Mouse (Mus musculus) cerebellum, adult 11-12 months (tissue): Measurements from ENCODE around the gene Ildr1.

Experiments
- DNase-seq: peaks from one replicate; pipeline ENCODE4 v3.0.0; 2022

Ildr1 gene

DNA sequence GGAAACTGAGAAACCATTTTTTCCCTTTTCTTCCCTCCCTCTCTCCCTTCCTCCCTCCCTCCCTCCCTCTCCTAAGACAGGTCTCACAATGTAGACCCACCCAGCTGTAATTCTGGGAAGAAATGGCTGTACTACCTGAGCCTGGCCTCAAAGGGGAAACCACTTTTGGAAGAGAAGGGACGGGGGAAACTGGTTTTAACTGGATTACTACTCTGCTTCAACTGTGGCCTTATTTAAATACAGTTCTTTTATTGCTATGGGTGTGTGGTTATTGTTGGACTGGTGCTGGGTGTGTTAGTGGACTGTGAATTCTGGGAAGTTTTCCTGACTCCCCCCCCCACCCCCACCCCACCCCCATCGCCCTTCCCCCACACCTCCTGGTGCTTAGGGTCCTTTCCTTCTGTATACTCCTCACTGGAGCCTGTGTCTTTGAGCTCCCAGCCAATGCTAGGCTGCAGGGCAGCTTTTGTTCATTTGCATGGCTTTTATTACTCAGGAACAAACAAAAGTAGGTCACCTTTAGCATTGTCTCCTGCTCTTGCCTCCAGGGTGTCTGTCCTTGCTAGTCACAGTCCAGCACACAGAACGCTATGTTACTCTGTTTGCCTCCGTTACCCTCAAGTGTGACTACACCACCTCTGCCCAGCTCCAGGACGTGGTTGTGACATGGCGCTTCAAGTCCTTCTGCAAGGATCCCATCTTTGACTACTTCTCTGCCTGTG, 14.1 kb downstream of the Ildr1 start:
- peak; percentile 12 for DNase-seq

DNA sequence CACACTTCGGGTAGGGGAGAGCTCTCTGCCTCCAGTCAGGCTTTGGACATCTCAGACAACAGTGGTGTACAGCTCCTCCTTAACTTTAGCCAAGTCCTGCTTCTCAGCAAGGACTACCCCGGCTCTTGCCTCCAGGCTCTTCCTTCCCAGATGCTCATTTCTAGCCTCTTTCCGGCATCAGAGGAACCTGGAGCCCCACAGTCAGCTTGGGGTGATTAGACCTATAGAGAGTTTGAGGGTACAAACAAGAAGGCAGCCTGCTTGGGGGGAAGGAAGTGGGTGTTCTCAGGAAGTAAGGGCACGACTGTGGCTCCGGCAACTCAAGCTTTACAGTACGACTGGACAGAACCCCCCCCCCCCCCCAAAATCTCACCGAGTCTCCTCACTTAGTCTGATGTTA, 15.0 kb downstream of the Ildr1 start:
- no peak for DNase-seq

DNA sequence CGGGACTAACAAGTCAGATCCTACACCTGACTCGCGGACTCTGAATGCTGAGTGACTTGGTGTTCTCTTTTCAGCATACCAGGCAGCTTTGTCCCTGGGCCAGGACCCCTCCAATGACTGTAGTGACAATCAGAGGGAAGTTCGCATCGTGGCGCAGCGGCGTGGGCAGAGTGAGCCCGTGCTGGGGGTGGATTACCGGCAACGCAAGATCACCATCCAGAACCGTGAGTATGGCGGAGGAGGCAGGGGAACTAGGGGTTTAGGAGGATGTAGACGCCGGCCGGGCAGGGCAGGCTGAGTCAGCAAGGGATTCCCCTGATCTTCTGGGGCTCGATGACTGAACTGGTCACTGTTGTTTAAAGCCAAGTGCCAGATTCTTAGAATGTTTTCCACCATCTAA, 15.6 kb downstream of the Ildr1 start:
- no peak for DNase-seq

DNA sequence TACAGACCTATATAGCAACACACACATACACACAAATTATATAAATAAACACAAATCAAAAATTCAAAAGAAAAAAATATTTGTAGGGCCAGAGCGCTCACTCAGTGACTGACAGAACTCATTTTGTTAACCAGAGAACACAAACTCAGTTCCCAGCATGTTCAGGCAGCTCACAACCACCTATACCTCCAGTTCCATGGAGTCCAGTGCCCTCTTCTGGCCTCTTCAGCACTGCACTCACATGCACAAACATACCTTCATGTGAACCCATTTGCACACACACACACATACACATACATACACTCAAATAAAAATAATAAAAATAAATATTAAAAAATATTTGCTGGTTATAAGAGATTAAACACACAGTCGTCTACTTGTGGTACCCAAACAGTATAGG, 17.0 kb downstream of the Ildr1 start:
- no peak for DNase-seq

DNA sequence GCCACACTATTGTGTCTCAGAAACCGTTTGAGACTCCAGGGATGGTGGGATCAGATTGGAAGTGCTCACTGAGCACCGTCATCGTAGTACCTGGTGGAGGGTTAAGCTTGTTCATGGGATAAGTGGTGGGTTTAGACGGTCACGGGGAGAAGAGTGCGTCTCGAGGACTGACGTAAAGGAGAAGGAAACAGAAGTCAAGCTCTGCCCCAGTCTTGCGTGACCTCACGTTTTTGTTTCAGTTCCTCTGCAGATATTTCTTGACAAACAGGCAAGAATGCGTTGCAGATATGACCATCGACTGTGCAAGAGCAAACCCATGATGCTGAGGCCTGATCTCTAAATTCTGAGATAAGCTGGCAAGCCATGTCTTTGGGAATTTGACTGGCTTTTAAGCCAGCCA, 18.0 kb downstream of the Ildr1 start:
- DNase-seq, result no peak

DNA sequence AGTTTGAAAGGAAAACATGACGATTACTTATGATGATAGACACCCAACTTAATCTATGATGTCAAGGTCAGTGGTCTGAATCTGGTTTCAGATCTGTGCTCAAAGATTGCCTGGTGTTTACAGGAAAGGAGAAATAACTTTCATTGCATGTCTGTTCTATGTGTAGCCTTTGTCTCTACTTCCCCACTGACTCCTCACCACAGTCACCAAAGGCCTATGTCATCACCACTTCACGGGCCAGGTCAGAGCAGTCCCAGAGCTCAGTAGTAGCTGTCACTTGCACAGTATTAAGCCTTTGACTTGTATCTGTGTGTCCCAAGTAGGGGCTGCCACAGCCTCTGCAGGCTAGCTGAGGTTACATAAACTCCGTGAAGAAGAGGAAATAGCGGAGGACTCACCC, 23.7 kb downstream of the Ildr1 start:
- no peak for DNase-seq

DNA sequence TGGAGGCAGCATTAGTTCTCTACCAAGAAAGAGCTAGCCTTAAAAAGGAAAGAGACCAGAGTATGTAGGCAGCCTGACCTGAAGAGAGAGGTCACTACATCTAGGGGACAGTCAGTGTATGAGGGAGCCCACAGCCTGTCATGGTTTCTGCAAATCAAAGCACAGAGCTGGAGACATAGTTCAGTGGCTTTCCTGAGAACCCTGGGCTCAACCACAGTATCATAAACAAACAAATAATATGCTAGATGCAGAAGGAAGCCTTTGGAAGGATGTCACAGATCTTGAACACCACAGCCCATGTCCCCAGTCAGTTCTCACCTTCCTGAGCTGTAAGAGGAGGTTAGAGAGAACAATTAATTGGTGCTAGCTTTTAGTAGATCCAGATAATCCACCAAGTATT, 24.9 kb downstream of the Ildr1 start:
- DNase-seq, result no peak

DNA sequence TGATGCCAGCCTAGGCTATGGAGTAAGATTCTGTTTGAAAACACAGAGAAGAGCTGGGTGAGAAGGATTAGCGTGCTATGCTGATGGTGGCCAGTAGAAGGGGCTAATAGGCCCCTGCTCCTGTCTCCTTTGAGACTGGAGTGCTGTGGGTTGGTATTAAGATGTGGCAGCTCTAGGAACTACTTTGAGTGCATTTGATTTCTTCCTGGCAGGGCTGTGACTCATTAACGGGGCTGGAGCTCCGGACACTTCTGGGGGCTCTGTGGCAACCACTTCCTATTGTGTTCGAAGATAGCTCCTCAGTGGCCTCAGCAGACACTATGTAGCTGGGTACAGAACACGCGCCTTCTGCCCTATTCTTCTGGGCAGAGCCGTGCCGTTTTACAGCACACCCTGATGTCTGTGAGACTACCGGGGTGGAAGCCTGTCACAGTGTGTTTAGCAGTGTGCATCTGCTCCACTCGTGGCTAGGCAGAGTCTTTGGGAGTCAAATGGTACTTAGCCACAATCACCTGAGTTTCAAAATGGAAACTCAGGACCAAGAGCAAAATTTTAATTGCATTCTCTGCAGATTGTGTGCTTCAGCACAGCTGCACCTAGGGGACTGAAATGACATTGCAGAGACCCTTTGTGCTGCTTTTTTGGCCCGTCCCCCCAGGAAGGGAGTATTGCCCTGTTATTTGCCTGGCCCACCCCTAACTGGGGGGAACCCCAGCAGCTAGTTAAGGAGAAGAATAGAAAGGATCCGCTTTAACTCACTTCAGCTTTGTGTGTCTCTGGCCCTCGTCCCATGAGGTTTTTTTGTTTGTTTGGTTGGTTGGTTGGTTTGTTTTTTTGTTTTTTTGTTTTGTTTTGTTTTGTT, 26.6 kb downstream of the Ildr1 start:
- DNase-seq, result no peak

DNA sequence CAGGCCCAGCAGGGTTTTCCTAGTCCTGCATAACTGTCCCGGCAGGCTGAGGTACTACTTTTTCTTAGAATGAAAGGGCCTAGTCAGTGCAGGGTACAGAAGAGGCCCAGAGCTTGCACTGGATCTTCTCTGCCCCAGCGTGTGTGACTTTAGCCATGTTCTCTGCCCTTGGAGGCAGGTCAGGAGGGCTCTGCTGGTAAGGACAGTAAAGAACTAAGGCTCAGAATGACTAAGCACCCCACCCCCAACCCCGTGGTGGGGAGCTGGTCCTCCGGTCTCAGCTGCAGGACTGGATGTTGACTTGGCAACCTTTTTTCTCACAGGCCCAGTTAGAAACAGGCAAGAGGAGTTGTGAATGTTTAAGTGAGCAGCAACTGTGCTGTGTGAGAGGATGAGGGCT, 29.0 kb downstream of the Ildr1 start:
- no peak for DNase-seq

DNA sequence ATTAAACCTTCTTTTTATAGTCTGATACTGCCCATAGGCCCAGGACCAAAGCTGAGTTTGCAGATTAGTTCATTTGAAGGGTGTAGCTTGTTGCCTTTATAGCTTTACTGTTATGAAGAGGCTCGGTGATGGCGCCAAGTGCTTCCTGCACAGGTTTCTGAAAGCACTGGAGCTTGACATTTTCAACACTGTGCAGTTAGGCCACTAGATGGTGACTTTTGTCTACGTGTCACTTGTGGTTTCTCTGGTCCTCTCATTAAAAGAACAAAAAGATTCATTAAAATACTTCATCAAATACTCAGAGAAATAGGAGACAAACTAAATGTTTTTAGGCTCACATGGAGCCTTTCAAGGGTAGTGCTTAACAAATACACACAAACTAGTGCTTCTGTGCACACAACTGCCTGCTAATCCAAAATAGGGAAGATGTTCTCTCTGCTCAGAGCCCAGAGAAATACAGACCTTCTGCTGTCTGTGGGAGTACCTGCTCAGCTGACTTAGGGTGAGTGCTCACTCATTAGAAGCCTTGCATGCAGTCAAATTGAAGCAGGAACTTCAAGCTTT, 30.2 kb downstream of the Ildr1 start:
- no peak for DNase-seq

DNA sequence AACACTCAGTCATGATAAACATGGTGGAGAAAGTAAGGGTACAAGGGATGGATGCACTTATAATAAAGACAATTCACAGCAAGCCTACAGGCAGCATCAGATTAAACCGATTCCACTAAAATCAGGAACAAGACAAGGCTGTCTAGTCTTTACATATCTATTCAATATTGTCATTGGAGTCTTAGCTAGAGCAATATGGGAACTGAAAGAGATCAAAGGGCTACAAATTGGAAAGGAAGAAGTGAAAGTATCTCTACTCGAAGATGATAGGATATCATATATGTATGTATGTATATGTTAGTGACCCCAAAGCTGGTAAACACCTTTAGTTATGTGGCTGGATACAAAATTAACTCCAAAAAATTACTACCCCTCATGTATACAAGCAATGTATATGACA, 35.2 kb downstream of the Ildr1 start:
- DNase-seq, result no peak

DNA sequence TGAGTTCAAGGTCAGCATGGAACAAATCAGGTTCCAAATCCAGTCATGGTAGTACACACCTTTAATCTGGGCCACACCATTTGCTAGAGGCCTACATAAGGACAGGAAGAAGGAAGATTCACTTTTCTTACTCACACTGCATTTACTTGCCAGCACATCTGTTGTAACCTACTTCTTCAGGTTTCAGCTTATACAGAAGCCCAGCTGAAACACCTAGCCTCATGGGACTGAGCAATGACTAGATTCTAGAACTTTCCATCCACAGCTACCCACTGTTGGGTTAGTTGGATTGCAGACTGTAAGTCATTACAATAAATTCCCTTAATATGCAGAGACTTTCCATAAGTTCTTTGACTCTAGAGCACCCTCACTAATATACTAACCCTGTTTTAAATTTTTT, 38.8 kb downstream of the Ildr1 start:
- no peak for DNase-seq

DNA sequence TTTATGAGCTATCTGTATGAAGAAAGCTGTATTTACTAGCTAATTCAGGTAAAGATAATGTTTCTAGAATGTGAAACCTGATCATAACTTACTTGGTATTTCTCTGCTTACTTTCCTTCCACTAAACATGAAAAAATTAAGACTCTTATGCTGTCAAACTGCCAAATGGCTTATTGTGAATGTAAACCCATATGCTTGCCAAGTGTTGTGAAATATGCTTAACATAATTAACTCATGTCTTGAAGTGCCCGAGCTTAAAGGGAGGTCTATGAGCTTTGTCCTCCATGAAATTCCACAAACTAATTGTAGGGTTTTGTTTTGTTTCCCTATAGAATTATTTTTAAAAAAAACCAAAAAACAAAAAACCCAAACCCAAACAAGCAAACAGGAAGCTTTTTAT, 40.0 kb downstream of the Ildr1 start:
- no peak for DNase-seq

DNA sequence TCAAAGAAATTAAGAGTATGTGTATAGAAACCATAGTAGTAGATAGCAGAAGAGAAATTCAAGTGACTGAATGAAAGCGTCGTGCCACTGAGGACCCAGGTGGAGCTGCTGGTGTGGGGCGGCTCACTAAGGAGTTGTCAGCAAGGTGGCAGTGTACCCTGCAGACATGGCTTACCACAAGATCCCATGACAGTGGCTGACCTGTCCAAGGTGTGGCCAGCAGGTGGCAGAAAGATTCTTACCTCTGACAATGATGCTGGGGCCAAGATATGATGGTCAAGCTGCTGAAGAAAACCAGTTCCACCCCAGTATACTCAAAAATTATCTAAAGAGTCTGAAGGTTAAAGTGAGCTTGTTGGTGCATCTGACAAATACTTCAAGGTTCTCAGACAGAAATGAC, 41.6 kb downstream of the Ildr1 start:
- DNase-seq, result no peak

DNA sequence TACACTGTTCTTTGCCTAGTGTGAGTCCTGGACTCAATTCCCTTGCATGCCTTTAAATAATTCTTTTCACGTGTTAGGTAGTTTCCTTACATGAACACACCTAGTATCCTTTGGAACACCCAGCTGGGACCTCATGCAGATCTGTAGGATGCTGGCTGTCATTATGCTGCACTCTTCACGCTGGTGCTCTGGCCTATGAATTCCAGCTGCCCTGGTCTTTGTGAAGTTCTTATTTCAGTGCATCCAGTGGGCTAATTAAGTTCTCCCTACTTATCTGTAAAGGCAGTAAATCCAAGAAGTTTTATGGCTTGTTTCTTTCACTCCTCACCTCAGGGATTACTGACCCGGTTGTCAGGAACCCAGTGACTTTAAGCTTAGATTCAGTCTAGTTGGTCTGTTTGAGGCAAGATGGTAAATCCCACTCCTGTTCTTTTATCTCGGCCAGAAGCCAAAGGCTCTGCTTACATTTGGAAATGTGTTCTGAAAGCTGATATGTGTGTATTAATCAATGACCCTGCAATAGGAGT, 45.7 kb downstream of the Ildr1 start:
- no peak for DNase-seq

DNA sequence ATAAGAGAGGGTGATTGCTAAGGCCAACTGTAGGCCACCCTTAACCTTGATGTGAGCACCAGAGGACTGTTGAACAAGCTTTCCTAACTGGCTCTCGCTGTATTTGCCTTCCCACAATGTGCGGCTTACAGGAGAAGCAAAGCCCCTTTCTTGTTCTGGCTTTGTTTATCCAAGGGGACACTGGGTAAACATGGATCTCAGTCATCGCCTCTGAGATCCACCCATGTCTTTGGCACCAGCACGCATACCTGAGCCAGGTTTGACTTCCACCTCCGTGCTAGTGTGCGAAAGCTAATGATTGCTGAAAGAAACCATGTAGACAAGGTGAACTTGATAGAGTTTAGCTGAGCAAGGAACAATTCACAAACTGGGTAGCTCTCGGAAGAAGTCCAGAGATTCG, 49.8 kb downstream of the Ildr1 start:
- no peak for DNase-seq

DNA sequence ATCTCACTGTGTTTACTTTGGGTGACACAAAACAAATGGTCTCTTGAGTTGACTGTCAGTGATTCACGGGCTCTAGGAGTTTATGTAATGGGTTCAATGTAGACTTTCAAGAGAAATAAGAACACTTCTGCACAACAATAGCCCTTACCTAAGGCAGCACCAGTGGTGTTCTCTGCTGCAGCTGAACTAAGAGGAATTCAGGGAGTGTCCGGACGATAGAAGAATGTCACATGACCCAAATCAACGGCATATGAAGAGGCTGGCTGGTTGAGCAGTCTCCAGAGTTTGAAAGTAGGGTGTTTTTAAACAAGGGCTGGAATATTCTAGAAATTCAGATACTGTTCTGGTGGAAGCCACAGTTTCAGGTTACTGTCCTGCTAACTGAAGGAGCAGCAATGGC, 53.3 kb downstream of the Ildr1 start:
- no peak for DNase-seq

DNA sequence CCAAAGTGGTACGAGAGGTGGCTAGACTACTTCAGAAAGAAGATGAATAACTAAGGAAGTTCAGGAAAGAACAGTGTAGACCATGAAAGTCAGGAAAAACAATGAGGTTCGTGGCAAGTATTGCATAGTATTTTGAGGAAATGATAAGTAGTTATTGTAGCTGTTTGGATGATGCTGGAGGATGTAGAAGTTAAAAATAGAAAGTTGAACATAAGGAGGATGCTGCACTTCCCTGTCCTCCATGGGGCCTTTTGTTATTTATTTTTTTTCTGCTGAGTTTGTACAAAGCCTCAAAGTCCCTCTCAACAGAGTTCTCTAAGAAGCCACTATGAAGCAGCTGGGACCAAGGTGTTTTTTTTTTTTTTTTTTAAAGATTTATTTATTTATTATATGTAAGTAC, 54.0 kb downstream of the Ildr1 start:
- DNase-seq, result no peak

DNA sequence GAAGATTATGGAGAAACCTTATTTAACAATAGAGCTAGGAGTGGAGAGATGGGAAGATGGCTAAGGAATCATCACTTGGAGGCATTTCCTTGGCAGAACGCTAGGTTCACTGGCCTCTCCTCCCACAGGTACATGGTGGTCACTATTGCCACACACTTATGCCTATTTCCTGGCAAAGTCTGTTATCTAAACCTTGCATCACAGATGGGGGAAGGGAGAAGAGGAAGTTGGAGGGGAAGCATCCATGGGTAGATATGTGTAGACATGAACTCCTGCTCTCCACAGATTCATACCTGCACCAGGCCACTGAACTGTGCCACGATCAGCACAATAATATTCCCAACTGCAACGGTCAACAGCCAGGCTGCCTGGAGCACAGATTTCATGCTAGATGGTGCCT, 58.2 kb downstream of the Ildr1 start:
- no peak for DNase-seq

DNA sequence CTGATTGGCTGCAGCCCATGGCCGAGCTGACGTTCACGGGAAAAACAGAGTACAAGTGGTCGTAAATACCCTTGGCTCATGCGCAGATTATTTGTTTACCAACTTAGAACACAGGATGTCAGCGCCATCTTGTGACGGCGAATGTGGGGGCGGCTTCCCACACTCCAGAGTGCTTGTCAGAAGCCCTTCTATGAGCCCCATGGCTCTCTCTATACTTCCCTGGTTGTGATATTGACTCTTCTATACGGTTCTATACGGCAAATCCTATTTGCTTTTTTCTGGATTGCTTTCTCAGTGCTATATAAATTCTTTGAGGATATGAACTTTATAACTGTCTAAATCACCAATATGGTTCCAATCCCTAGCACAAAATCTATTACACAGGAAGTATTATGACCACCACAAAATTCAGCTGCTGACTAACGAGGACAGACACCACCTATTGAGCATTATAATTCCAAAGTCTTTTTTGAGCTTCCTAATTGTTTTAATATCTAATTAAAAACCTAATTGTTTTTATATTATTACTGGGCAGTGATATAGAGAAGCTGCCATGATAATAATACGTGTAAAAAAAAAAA, 76.5 kb downstream of the Ildr1 start:
- DNase-seq, result peak; percentile 12

DNA sequence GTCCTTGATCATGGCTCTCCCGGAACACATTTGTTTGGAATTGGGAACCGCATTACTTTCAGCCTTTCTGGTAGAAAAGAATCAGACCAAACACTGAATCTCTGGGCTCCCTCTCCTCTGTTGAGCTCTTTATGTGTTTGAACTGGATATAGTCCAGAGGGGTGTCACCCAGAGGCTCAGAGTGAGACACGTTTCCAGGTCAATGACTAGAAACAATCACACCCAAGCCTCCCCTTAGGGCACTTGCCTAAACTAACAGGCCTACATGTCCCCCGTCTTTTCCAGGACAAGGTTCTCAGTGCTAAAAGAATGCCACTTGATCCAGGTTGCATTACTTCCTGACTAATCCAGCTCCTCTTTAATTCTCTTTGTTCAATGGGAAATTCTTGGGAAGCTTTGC, 77.1 kb downstream of the Ildr1 start:
- peak; percentile 3 for DNase-seq

DNA sequence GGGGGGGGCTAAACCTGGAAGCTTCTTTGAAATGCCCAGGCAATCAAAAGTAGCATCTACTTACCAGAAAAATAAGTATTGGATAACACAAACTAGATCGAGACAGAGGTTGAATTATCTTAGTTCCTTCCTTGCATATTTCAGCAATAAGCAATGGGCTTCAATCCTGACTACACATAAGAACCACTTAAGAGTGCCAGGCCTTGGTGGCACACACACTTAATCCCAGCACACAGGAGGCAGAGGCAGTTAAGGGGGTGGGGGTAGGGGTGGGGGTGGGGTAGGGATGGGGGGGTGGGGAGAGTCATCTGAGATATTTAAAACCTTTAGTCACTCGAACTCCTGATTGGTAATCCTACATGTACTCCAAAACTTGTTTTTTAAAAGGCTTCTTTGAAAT, 77.5 kb downstream of the Ildr1 start:
- no peak for DNase-seq

DNA sequence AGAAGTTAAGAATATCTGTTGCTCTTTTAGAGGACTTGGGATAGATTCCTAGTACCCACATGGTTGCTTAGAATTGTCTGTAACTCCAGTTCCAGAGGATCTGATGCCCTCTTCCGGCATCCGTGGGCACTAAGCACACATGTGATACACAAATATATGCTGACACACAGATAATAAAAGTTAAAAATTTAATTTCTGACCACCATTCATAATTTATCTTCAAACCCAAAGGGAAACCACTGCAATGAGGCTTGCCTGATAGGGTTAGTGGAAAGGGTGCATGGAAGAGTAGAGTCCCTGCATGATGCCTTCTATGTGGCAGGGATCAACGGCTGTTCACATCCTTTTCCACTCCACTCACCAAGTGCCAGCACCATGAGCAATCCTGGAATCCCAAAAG, 77.9 kb downstream of the Ildr1 start:
- no peak for DNase-seq

DNA sequence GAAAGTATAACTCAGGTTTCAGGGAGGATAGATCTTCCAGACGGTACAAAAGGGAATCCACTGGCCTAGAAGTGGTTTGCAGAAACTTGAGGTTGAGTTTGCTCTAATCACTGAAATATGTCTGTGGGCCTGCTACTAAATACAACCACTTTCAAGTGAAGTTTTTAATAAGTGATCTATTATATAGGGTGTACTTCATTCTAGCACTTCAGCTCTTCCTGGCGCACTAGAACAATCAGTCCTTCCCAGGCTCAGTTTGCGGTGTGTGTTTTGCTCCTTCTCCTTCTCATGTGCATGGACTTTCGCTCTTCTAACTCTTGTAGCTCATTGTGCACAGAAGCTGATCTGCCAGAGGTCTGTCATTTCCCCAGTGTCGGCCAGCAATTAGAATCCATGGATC, 79.2 kb downstream of the Ildr1 start:
- no peak for DNase-seq
